Mouse (Mus musculus) cortical plate, adult 2 months (tissue): ENCODE measurements around the gene Psmc3ip.

Source experiments
- CTCF ChIP-seq: fragments of 200-500 bp; IDR thresholded peaks from 2 replicates; pipeline ENCODE4 v1.5.1; 2011; ENCODE audit warnings: mild to moderate bottlenecking, control low read depth, low read length; ENCODE audit not compliant: insufficient read depth; ENCODE audit errors: extremely low read depth
- POLR2A ChIP-seq: fragments of 200-500 bp; IDR thresholded peaks from 2 replicates; pipeline ENCODE4 v1.6.1; 2011; ENCODE audit warnings: mild to moderate bottlenecking, low read length, control low read depth; ENCODE audit not compliant: insufficient read depth; ENCODE audit errors: extremely low read depth

- TF ChIP-seq POLR2A (no peak), CTCF (no peak)
Observed at GRCm38 (mm10) chr11:101084246-101084645, 11.0 kb downstream of the Psmc3ip start.
